Mouse (Mus musculus): ENCODE results near the gene Ngef. TPM values are rescaled to one million over a fixed set of nuclear protein-coding genes. Genes with fewer than 3 reads are reported as not detected.
"Not testable (repeated sequence)": the region's sequence is repeated elsewhere in the genome, so short reads cannot be mapped to it uniquely, and the experiment has no call there.

The Ngef gene
- polyA plus RNA-seq, 1 experiment, result 5.2 TPM

DNA sequence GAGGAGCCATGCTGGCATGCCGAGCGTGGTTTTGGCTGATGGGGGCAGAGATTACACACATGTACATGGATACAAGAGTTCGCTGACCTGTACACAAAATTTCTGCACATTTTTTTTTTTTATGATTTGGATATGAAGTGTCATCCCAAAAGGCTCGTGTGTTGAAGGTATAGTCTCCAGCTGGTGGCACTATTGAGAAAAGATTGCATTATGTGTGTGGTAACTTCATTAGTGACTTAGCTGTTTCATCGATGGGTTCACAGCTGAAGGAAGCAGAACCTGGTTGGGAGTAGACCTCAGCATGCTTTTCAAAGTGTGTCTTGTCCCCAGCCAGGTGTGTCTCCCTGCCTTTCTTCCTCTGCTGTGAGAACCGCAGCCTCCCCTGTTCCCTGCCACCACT, 105.3 kb downstream of the Ngef start:
- Histone ChIP-seq H3ac (ENCODE audit: control insufficient read depth, insufficient read length) (no peak overlapping the region), H3K27me3 (ENCODE audit: control insufficient read depth, insufficient read depth, insufficient read length) (no peaks in the 10 kb centered on the region)
- TF ChIP-seq TCF3 (IDR thresholded peaks at IDR 0.05; ENCODE audit: insufficient read length, low read depth) (no peak), MAX (IDR thresholded peaks at IDR 0.05; ENCODE audit: low read depth) (no peak), CEBPB (IDR thresholded peaks at IDR 0.05; ENCODE audit: insufficient read depth, poor library complexity, severe bottlenecking) (no peak), E2F4 (IDR thresholded peaks at IDR 0.05; ENCODE audit: insufficient read depth) (no peak), MYOG (IDR thresholded peaks at IDR 0.05; ENCODE audit: control insufficient read depth in 1 of 3, insufficient read depth in 1 of 3, insufficient read length in 2 of 3, low read depth in 2 of 3) (no peak), POLR2A (IDR thresholded peaks at IDR 0.05; ENCODE audit: insufficient read length, low read depth) (no peak), MYOD1 (IDR thresholded peaks at IDR 0.05; ENCODE audit: control insufficient read depth in 1 of 3, insufficient read length in 2 of 3, low read depth in 2 of 3) (no peak), USF1 (IDR thresholded peaks at IDR 0.05; ENCODE audit: low read depth) (no peak), TCF12 (IDR thresholded peaks at IDR 0.05; ENCODE audit: insufficient read depth, poor library complexity, severe bottlenecking) (no peak), SRF (IDR thresholded peaks at IDR 0.05; ENCODE audit: control insufficient read depth, insufficient read length, low read depth) (no peak)

DNA sequence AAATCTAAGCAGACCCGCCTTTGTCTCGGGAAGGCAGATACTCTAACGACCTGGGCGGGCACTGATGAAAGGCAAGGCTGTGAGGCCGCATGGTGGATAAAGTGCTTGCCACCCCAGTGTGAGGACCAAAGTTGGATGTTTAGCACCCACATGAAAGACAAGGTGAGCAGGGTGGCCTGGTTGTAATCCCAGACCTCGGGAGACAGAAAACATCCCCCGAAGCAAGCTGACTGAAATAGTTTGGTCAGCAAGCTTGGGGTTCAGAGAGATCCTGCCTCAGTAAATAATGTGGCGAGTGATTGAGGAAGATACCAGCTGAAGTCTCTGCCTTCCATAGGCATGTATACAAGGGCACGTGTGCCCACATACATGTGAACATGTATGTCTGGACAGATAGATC, 106.2 kb downstream of the Ngef start:
- Histone ChIP-seq H3K36me3 (ENCODE audit: control insufficient read depth, insufficient read depth) (no peaks in the 10 kb centered on the region), H3K79me2 (ENCODE audit: control insufficient read depth, insufficient read depth) (no peaks in the 10 kb centered on the region), H3K4me3 (no peak overlapping the region), H3K4me2 (ENCODE audit: low read depth) (no peak overlapping the region), H3K27me3 (ENCODE audit: control insufficient read depth, insufficient read depth, insufficient read length) (no peaks in the 10 kb centered on the region), H3ac (ENCODE audit: control insufficient read depth, insufficient read length) (no peak overlapping the region)
- no peak for TF ChIP-seq SRF (IDR thresholded peaks at IDR 0.05; ENCODE audit: control insufficient read depth, insufficient read length, low read depth)
- no peak for TF ChIP-seq E2F4 (IDR thresholded peaks at IDR 0.05; ENCODE audit: insufficient read depth)
- TF ChIP-seq TCF3 (IDR thresholded peaks at IDR 0.05; ENCODE audit: insufficient read length, low read depth), result no peak
- TF ChIP-seq MAX (IDR thresholded peaks at IDR 0.05; ENCODE audit: low read depth), result no peak
- TF ChIP-seq POLR2A (IDR thresholded peaks at IDR 0.05; ENCODE audit: insufficient read length, low read depth), result no peak
- TF ChIP-seq CEBPB (IDR thresholded peaks at IDR 0.05; ENCODE audit: insufficient read depth, poor library complexity, severe bottlenecking), result no peak
- no peak for TF ChIP-seq MYOG (IDR thresholded peaks at IDR 0.05; ENCODE audit: control insufficient read depth in 1 of 3, insufficient read depth in 1 of 3, insufficient read length in 2 of 3, low read depth in 2 of 3)
- no peak for TF ChIP-seq MYOD1 (IDR thresholded peaks at IDR 0.05; ENCODE audit: control insufficient read depth in 1 of 3, insufficient read length in 2 of 3, low read depth in 2 of 3)
- TF ChIP-seq POLR2AphosphoS2 (IDR thresholded peaks at IDR 0.05; ENCODE audit: insufficient read length, low read depth), result no peak
- no peak for TF ChIP-seq REST (IDR thresholded peaks at IDR 0.05; ENCODE audit: insufficient read depth, insufficient read length)
- TF ChIP-seq USF1 (IDR thresholded peaks at IDR 0.05; ENCODE audit: low read depth), result no peak
- TF ChIP-seq TCF12 (IDR thresholded peaks at IDR 0.05; ENCODE audit: insufficient read depth, poor library complexity, severe bottlenecking), result no peak

More for the DNA sequence above, 105.3 kb downstream of the Ngef start:
- H3K4me3 ChIP-seq, result no peak overlapping the region
- no peaks in the 10 kb centered on the region for H3K36me3 ChIP-seq (ENCODE audit: control insufficient read depth, insufficient read depth)
- no peaks in the 10 kb centered on the region for H3K79me2 ChIP-seq (ENCODE audit: control insufficient read depth, insufficient read depth)
- H3K4me2 ChIP-seq (ENCODE audit: low read depth), result no peak overlapping the region

DNA sequence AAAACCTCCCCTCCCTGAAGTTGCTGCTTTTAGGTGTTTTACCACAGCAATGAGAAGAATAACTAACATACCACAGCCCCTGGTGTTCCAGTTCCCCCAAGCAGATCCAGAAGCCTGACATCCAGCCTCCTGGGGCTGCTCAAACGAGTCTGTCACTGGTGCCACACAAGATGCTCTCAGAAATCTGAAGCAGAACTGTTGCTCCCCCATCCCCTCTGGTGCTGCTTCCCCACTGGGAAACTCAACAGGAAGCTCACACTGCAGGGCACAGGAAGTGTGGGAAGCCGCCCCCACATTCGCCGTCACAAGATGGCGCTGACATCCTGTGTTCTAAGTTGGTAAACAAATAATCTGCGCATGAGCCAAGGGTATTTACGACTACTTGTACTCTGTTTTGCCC, 113.8 kb downstream of the Ngef start:
- H3K4me2 ChIP-seq (ENCODE audit: low read depth); H3K4me3 ChIP-seq; H3K36me3 ChIP-seq (ENCODE audit: control insufficient read depth, insufficient read depth); H3ac ChIP-seq (ENCODE audit: control insufficient read depth, insufficient read length); H3K79me2 ChIP-seq (ENCODE audit: control insufficient read depth, insufficient read depth); H3K27me3 ChIP-seq (ENCODE audit: control insufficient read depth, insufficient read depth, insufficient read length): not testable (repeated sequence)

DNA sequence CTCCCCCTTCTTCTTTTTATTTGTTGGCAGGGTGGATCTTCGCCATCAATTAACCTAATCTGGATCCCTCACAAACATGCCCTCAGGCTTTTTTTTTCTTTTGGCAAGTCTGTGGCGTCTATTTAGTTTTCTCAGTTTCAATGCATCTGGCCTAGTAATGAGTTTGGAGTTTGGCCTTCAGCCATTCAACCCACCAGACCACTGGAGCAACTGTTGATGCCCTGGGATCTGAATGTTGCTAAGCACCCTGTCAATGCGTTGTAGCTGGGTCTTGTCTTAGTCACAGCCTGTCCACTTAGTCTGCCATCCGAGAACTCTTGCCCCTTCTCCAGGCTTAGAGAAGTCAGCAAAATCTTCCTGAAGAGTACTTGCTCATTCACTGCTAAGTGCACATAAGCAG, 115.6 kb downstream of the Ngef start:
- TF ChIP-seq SRF (IDR thresholded peaks at IDR 0.05; ENCODE audit: control insufficient read depth, insufficient read length, low read depth) (no peak), TCF3 (IDR thresholded peaks at IDR 0.05; ENCODE audit: insufficient read length, low read depth) (no peak), MYOD1 (IDR thresholded peaks at IDR 0.05; ENCODE audit: control insufficient read depth in 1 of 3, insufficient read length in 2 of 3, low read depth in 2 of 3) (no peak), E2F4 (IDR thresholded peaks at IDR 0.05; ENCODE audit: insufficient read depth) (no peak), REST (IDR thresholded peaks at IDR 0.05; ENCODE audit: insufficient read depth, insufficient read length) (no peak), TCF12 (IDR thresholded peaks at IDR 0.05; ENCODE audit: insufficient read depth, poor library complexity, severe bottlenecking) (no peak), POLR2A (IDR thresholded peaks at IDR 0.05; ENCODE audit: insufficient read length, low read depth) (no peak), CEBPB (IDR thresholded peaks at IDR 0.05; ENCODE audit: insufficient read depth, poor library complexity, severe bottlenecking) (no peak), USF1 (IDR thresholded peaks at IDR 0.05; ENCODE audit: low read depth) (no peak), MAX (IDR thresholded peaks at IDR 0.05; ENCODE audit: low read depth) (no peak), MYOG (IDR thresholded peaks at IDR 0.05; ENCODE audit: control insufficient read depth in 1 of 3, insufficient read depth in 1 of 3, insufficient read length in 2 of 3, low read depth in 2 of 3) (no peak), POLR2AphosphoS2 (IDR thresholded peaks at IDR 0.05; ENCODE audit: insufficient read length, low read depth) (no peak)
- no peak overlapping the region for H3K4me3 ChIP-seq
- no peaks in the 10 kb centered on the region for H3K27me3 ChIP-seq (ENCODE audit: control insufficient read depth, insufficient read depth, insufficient read length)
- H3ac ChIP-seq (ENCODE audit: control insufficient read depth, insufficient read length), result no peak overlapping the region
- no peaks in the 10 kb centered on the region for H3K36me3 ChIP-seq (ENCODE audit: control insufficient read depth, insufficient read depth)
- H3K4me2 ChIP-seq (ENCODE audit: low read depth), result no peak overlapping the region
- H3K79me2 ChIP-seq (ENCODE audit: control insufficient read depth, insufficient read depth), result no peaks in the 10 kb centered on the region

DNA sequence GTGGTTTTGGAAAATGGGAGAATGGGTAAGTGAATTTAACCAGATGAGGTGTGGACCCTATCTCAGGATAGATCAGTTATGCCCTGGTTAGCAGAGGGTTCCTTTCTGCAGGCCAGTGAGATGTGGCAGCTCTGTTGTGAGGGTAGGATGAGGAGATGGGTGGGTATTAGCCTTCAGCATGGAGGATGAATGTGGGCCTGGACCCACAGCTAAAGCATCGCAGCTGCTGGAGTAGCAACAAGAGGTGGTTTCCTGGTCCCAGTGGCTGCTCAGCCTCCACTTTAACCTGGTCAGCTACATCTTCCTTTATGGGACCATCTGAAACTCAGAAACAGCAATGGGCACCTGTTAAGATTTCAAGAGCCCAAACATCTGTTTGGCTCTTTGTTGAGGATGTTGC, 117.2 kb downstream of the Ngef start:
- Histone ChIP-seq H3K27me3 (ENCODE audit: control insufficient read depth, insufficient read depth, insufficient read length) (no peaks in the 10 kb centered on the region), H3K4me2 (ENCODE audit: low read depth) (no peak overlapping the region)

More for the DNA sequence above, 117.2 kb downstream of the Ngef start:
- H3K79me2 ChIP-seq (ENCODE audit: control insufficient read depth, insufficient read depth), result no peaks in the 10 kb centered on the region
- TF ChIP-seq REST (IDR thresholded peaks at IDR 0.05; ENCODE audit: insufficient read depth, insufficient read length) (no peak), POLR2AphosphoS2 (IDR thresholded peaks at IDR 0.05; ENCODE audit: insufficient read length, low read depth) (peak; percentile 56)
- no peak overlapping the region for H3ac ChIP-seq (ENCODE audit: control insufficient read depth, insufficient read length)
- H3K4me3 ChIP-seq, result no peak overlapping the region
- peaks cover 4% of the 10 kb centered on the region for H3K36me3 ChIP-seq (ENCODE audit: control insufficient read depth, insufficient read depth)

Measured in myocyte (in vitro differentiated cells).